16 mouse cellular contexts compared by ENCODE assay signal in the genomic region with DNA sequence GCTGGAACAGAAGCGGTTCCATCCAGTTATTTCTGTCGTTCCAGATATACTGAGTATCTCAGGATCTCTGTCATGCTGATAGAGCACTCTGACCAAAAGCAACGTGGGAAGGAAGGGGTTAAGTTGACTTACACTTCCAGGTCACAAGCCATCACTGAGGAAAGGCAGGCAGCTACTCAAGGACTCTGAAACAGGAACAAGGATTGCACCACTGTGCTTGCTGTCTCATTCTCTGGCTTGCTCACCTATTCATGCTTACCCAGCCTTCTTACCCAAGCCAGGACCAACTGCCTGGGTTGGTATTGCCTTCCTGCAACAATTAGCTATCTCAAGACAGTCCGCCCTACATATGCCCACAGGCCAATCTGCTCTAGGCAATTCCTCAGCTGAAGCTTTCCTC. TPM values are rescaled to one million over a fixed set of nuclear protein-coding genes. Genes with fewer than 3 reads are reported as not detected.
DNase-seq lines count a peak whose midpoint lies in the region; ATAC-seq lines count a peak whose summit lies in the region.
"Had no signal": no experiment of that assay in that cellular context is flagged by ENCODE, and none has a peak within 500 bp of the region (broad histone marks: within the 10 kb centered on the region; RNA-seq: fewer than 3 reads in every experiment).

No protein-coding gene starts in this region.

- ATAC-seq in liver, embryonic 16.5 days (ENCODE audit: low read depth): 0 out of 2 replicates have a peak, but pooled peaks have one; percentile 11
- ATAC-seq in liver, embryonic 11.5 days (replicated peaks; ENCODE audit: low FRiP score): no peak
- ATAC-seq in neutrophil, adult 5-6 weeks (ENCODE audit: extremely low read depth, insufficient number of reproducible peaks, low FRiP score, poor library complexity, severe bottlenecking): peak; percentile 94
- ATAC-seq in erythroblast, adult 5-6 weeks (replicated peaks; ENCODE audit: low FRiP score, poor library complexity, severe bottlenecking): no peak
- ATAC-seq: forebrain, embryonic 15.5 days had no signal

- no peak overlapping the region for H3K9ac ChIP-seq in liver, embryonic 16.5 days (ENCODE audit: low read depth, low read length)
- H3K9ac ChIP-seq in liver, embryonic 11.5 days (ENCODE audit: low read depth, low read length): no peak overlapping the region
- H3K9ac ChIP-seq: forebrain, embryonic 15.5 days; hindbrain, embryonic 15.5 days; liver, embryonic 13.5 days had no signal

- WGBS in liver, embryonic 16.5 days (ENCODE audit: insufficient replicate concordance): 46% methylated on average over 4 of the region's 4 CpGs
- WGBS in liver, embryonic 11.5 days: 57% methylated on average over 4 of the region's 4 CpGs

- H3K9me3 ChIP-seq in liver, embryonic 16.5 days (replicated peaks; ENCODE audit: control insufficient read depth, low read length): no peaks in the 10 kb centered on the region
- no peaks in the 10 kb centered on the region for H3K9me3 ChIP-seq in liver, embryonic 11.5 days (ENCODE audit: control insufficient read depth, low read length)
- H3K9me3 ChIP-seq: forebrain, embryonic 15.5 days; hindbrain, embryonic 15.5 days; liver, embryonic 13.5 days had no signal

- no peak for DNase-seq in liver, embryonic 11.5 days (ENCODE audit: low spot score)
- peak; percentile 39 for DNase-seq in ZHBTc4 (ENCODE audit: low read depth, low spot score)
- peak; percentile 5 for DNase-seq in fat pad, adult 2 months (ENCODE audit: extremely low read depth, low read depth, low spot score)
- no peak for DNase-seq in natural killer cell, adult 2 months (ENCODE audit: low spot score in 2 of 2)
- DNase-seq in frontal cortex, postnatal 25 days (ENCODE audit: low spot score in 2 of 2): no peak
- DNase-seq: cerebellum, postnatal 25 days; liver, embryonic 13.5 days; midbrain, embryonic 14.5 days; thymus, adult 18-20 months had no signal

- no peak overlapping the region for H3K4me2 ChIP-seq in liver, embryonic 16.5 days (ENCODE audit: low read depth, low read length)
- no peak overlapping the region for H3K4me2 ChIP-seq in liver, embryonic 11.5 days
- H3K4me2 ChIP-seq: forebrain, embryonic 15.5 days; liver, embryonic 13.5 days had no signal

- no peak overlapping the region for H3K27ac ChIP-seq in liver, embryonic 16.5 days (ENCODE audit: low read length)
- no peak overlapping the region for H3K27ac ChIP-seq in liver, embryonic 11.5 days (ENCODE audit: low read depth, low read length)
- H3K27ac ChIP-seq: forebrain, embryonic 15.5 days; hindbrain, embryonic 15.5 days; liver, embryonic 13.5 days had no signal

- H3K27me3 ChIP-seq in liver, embryonic 16.5 days (ENCODE audit: control insufficient read depth, insufficient read depth, low read depth, low read length): no peaks in the 10 kb centered on the region
- H3K27me3 ChIP-seq in liver, embryonic 11.5 days (replicated peaks; ENCODE audit: control insufficient read depth, insufficient read depth, low read length): no peaks in the 10 kb centered on the region
- H3K27me3 ChIP-seq: forebrain, embryonic 15.5 days; hindbrain, embryonic 15.5 days; liver, embryonic 13.5 days had no signal

- H3K36me3 ChIP-seq in liver, embryonic 16.5 days (ENCODE audit: control insufficient read depth, insufficient read depth): no peaks in the 10 kb centered on the region
- no peaks in the 10 kb centered on the region for H3K36me3 ChIP-seq in liver, embryonic 11.5 days (ENCODE audit: control insufficient read depth, insufficient read depth, low read length)
- H3K36me3 ChIP-seq: forebrain, embryonic 15.5 days; hindbrain, embryonic 15.5 days; liver, embryonic 13.5 days had no signal

- no peak overlapping the region for H3K4me3 ChIP-seq in liver, embryonic 16.5 days (ENCODE audit: low read depth, low read length)
- no peak overlapping the region for H3K4me3 ChIP-seq in liver, embryonic 11.5 days (ENCODE audit: low read depth, low read length)
- H3K4me3 ChIP-seq: forebrain, embryonic 15.5 days; hindbrain, embryonic 15.5 days; liver, embryonic 13.5 days had no signal

- H3K4me1 ChIP-seq in liver, embryonic 16.5 days (ENCODE audit: control insufficient read depth, low read depth, low read length): no peaks in the 10 kb centered on the region
- H3K4me1 ChIP-seq in liver, embryonic 11.5 days (replicated peaks; ENCODE audit: control insufficient read depth, insufficient read depth, low read length): no peaks in the 10 kb centered on the region
- H3K4me1 ChIP-seq: forebrain, embryonic 15.5 days; hindbrain, embryonic 15.5 days; liver, embryonic 13.5 days had no signal

RNA-seq across cellular contexts. Expression of gene Gm5447, which starts 31.0 kb away (rescaled TPM):
- not detected in 2 replicates for polyA plus RNA-seq in liver, embryonic 16.5 days (2015; fragmentation: Nextera tagmentation; extraction: Ambion mirVana)
- not detected in 2 replicates for polyA plus RNA-seq in liver, embryonic 11.5 days (2014; fragmentation: Nextera tagmentation; extraction: Ambion mirVana)
- not detected in 2 replicates for total RNA-seq in neutrophil, adult 5-6 weeks (2017)
- total RNA-seq in erythroblast, adult 5-6 weeks (2015; ENCODE audit: low replicate concordance): not detected in 2 replicates
- total RNA-seq in erythroblast, adult 5-6 weeks (2017; ENCODE audit: low replicate concordance): not detected in 2 replicates
- polyA plus RNA-seq: heart, embryonic 14.5 days; liver, embryonic 13.5 days; midbrain, embryonic 14.5 days; neural tube, embryonic 11.5 days had no signal

RNA-seq across cellular contexts. Expression of gene Exoc2, which starts 31.1 kb away (rescaled TPM):
- 11.7 and 14.4 TPM in 2 replicates for polyA plus RNA-seq in liver, embryonic 16.5 days (2015; fragmentation: Nextera tagmentation; extraction: Ambion mirVana)
- 28.4 and 32.9 TPM in 2 replicates for polyA plus RNA-seq in liver, embryonic 11.5 days (2014; fragmentation: Nextera tagmentation; extraction: Ambion mirVana)
- total RNA-seq in neutrophil, adult 5-6 weeks (2017): 56.1 and 57.1 TPM in 2 replicates
- 28.0 and 40.2 TPM in 2 replicates for total RNA-seq in erythroblast, adult 5-6 weeks (2015; ENCODE audit: low replicate concordance)
- 29.7 and 51.2 TPM in 2 replicates for total RNA-seq in erythroblast, adult 5-6 weeks (2017; ENCODE audit: low replicate concordance)

RNA-seq across cellular contexts. Expression of gene Hus1b, which starts 57.4 kb away (rescaled TPM):
- polyA plus RNA-seq in liver, embryonic 16.5 days (2015; fragmentation: Nextera tagmentation; extraction: Ambion mirVana): 0.07 TPM in 1 of 2 replicates, not detected in the other
- 0.21 TPM in 1 of 2 replicates, not detected in the other for polyA plus RNA-seq in liver, embryonic 11.5 days (2014; fragmentation: Nextera tagmentation; extraction: Ambion mirVana)
- 1.8 and 1.9 TPM in 2 replicates for total RNA-seq in neutrophil, adult 5-6 weeks (2017)
- total RNA-seq in erythroblast, adult 5-6 weeks (2015; ENCODE audit: low replicate concordance): 0.84 and 8.3 TPM in 2 replicates
- 4.7 and 6.1 TPM in 2 replicates for total RNA-seq in erythroblast, adult 5-6 weeks (2017; ENCODE audit: low replicate concordance)
- polyA plus RNA-seq: forebrain, embryonic 15.5 days; heart, embryonic 14.5 days; hindbrain, embryonic 15.5 days; liver, embryonic 13.5 days; neural tube, embryonic 11.5 days had no signal

Comparison
In these comparisons a context has a peak if more than half of its experiments do, and no peak if none do; other contexts are left out.
1. ATAC-seq: peak in liver, embryonic 16.5 days (single experiment) and neutrophil, adult 5-6 weeks (single experiment); none in liver, embryonic 11.5 days (single experiment) and erythroblast, adult 5-6 weeks (single experiment).
2. DNase-seq: peak in ZHBTc4 (single experiment) and fat pad, adult 2 months (single experiment); none in liver, embryonic 11.5 days (single experiment), natural killer cell, adult 2 months (0 of 2) and frontal cortex, postnatal 25 days (0 of 2).